Mouse (Mus musculus) right cerebral cortex, postnatal 14 days (tissue): Measurements from ENCODE around the gene C130050O18Rik.

Experiments used
- DNase-seq: peaks from one replicate; pipeline ENCODE4 v3.0.0; 2022

Gene C130050O18Rik

GRCm38 (mm10) chr5:139398786-139399185, 6.3 kb upstream of the C130050O18Rik start:
- no peak for DNase-seq

GRCm38 (mm10) chr5:139399991-139400390, 5.1 kb upstream of the C130050O18Rik start:
- DNase-seq: no peak

- no peak for DNase-seq
Measured at GRCm38 (mm10) chr5:139402106-139402505, 3.0 kb upstream of the C130050O18Rik start.

- no peak for DNase-seq
Measured at GRCm38 (mm10) chr5:139403692-139404260, 1.3 kb upstream of the C130050O18Rik start.

- DNase-seq: no peak
Measured at GRCm38 (mm10) chr5:139405478-139405877, 398 bp downstream of the C130050O18Rik start.

GRCm38 (mm10) chr5:139405953-139406352, 873 bp downstream of the C130050O18Rik start:
- no peak for DNase-seq

GRCm38 (mm10) chr5:139407121-139407885, 2.2 kb downstream of the C130050O18Rik start:
- no peak for DNase-seq

- no peak for DNase-seq
Measured at GRCm38 (mm10) chr5:139408511-139408910, 3.4 kb downstream of the C130050O18Rik start.

- no peak for DNase-seq
Measured at GRCm38 (mm10) chr5:139409412-139409811, 4.3 kb downstream of the C130050O18Rik start.

GRCm38 (mm10) chr5:139410056-139410455, 5.0 kb downstream of the C130050O18Rik start:
- DNase-seq: no peak

GRCm38 (mm10) chr5:139411117-139411516, 6.0 kb downstream of the C130050O18Rik start:
- DNase-seq: no peak

- no peak for DNase-seq
Measured at GRCm38 (mm10) chr5:139411665-139412314, 6.7 kb downstream of the C130050O18Rik start.

GRCm38 (mm10) chr5:139413545-139413944, 8.5 kb downstream of the C130050O18Rik start:
- no peak for DNase-seq

- DNase-seq: no peak
Measured at GRCm38 (mm10) chr5:139415001-139415400, 9.9 kb downstream of the C130050O18Rik start.

GRCm38 (mm10) chr5:139416942-139417341, 11.9 kb downstream of the C130050O18Rik start:
- DNase-seq: no peak

GRCm38 (mm10) chr5:139417480-139417879, 12.4 kb downstream of the C130050O18Rik start:
- DNase-seq: no peak

- DNase-seq: no peak
Measured at GRCm38 (mm10) chr5:139418110-139418509, 13.0 kb downstream of the C130050O18Rik start.

GRCm38 (mm10) chr5:139418633-139419032, 13.6 kb downstream of the C130050O18Rik start:
- no peak for DNase-seq

GRCm38 (mm10) chr5:139423026-139423865, 18.2 kb downstream of the C130050O18Rik start, which contains the start of gene Gper1:
Gene Gper1 (plus strand): TSS chr5:139423151.
- DNase-seq: peak; percentile 61

GRCm38 (mm10) chr5:139425198-139425597, 20.1 kb downstream of the C130050O18Rik start:
- no peak for DNase-seq

- DNase-seq: no peak
Measured at GRCm38 (mm10) chr5:139427001-139427400, 21.9 kb downstream of the C130050O18Rik start.

- no peak for DNase-seq
Measured at GRCm38 (mm10) chr5:139427989-139428388, 22.9 kb downstream of the C130050O18Rik start.

- no peak for DNase-seq
Measured at GRCm38 (mm10) chr5:139429818-139430341, 24.8 kb downstream of the C130050O18Rik start.
